Mouse (Mus musculus) ES-Bruce4 (cell line): ENCODE results near the gene Trappc2l.

Experiments used
- CTCF ChIP-seq: IDR thresholded peaks from one replicate; pipeline ENCODE4 v1.8.1; 2011; ENCODE audit warnings: low read depth, low read length
- EP300 ChIP-seq: IDR thresholded peaks from 2 replicates; pipeline ENCODE4 v1.6.1; 2011; ENCODE audit warnings: low read depth, low read length; ENCODE audit not compliant: insufficient read depth

- no peak for TF ChIP-seq EP300
- no peak for TF ChIP-seq CTCF
Observed at GRCm38 (mm10) chr8:122577116-122577515, 34.3 kb upstream of the Trappc2l start.
